Mouse (Mus musculus) bone marrow macrophage, adult 2 months (primary cell): Measurements from ENCODE around the gene Clcn3.

Experiments
- CTCF ChIP-seq: IDR thresholded peaks from 2 replicates; pipeline ENCODE4 v1.5.1; 2012; ENCODE audit warnings: low read depth, mild to moderate bottlenecking, low read length, moderate library complexity
- POLR2A ChIP-seq: IDR thresholded peaks from 2 replicates; pipeline ENCODE4 v1.6.1; 2012; ENCODE audit warnings: mild to moderate bottlenecking, low read depth, low read length, borderline replicate concordance

GRCm38 (mm10) chr8:60891757-60892156 is 91.3 kb downstream of the Clcn3 start:
- no peak for TF ChIP-seq POLR2A
- TF ChIP-seq CTCF, result no peak
